Mouse (Mus musculus) MEL (cell line): ENCODE measurements around the gene Mrtfb. TPM values are rescaled to one million over a fixed set of nuclear protein-coding genes. Genes with fewer than 3 reads are reported as not detected.

Experiments
- DNase-seq: peaks from one replicate; pipeline ENCODE4 v3.0.0; 2011; ENCODE audit warnings: low read depth, low spot score
- H3K27ac ChIP-seq: 2 replicates; pipeline ENCODE4 v1.5.1; 2012; ENCODE audit warnings: low read depth, mild to moderate bottlenecking, control low read depth, low read length, moderate library complexity; ENCODE audit not compliant: control insufficient read depth
- H3K27me3 ChIP-seq, 2 experiments: fragments of 150-350 bp in 1 of 2; sonication (generic) in 1 of 2; 2 replicates each; pipeline ENCODE4 v1.6.1; 2012; ENCODE audit warnings: low read length in 2 of 2, mild to moderate bottlenecking in 2 of 2, improper control_type of control experiment in 1 of 2, moderate library complexity in 1 of 2; ENCODE audit not compliant: insufficient read depth in 2 of 2, control insufficient read depth in 1 of 2
- H3K36me3 ChIP-seq, 2 experiments: 2 replicates each; pipeline ENCODE4 v1.6.1; 2012 to 2014; ENCODE audit warnings: low read length in 2 of 2, improper control_type of control experiment in 1 of 2, inconsistent platforms in 1 of 2, mild to moderate bottlenecking in 1 of 2; ENCODE audit not compliant: insufficient read depth in 2 of 2, control insufficient read depth in 1 of 2
- H3K4me1 ChIP-seq, 2 experiments: fragments of 150-350 bp in 1 of 2; sonication (generic) in 1 of 2; 2 replicates each; pipeline ENCODE4 v1.6.1; 2012; ENCODE audit warnings: low read length in 2 of 2, improper control_type of control experiment in 1 of 2, mild to moderate bottlenecking in 1 of 2; ENCODE audit not compliant: insufficient read depth in 2 of 2, control insufficient read depth in 1 of 2
- H3K4me3 ChIP-seq, 2 experiments: fragments of 150-350 bp in 1 of 2; sonication (generic) in 1 of 2; 2 replicates each; pipeline ENCODE4 v1.5.1; 2012; ENCODE audit warnings: low read depth in 2 of 2, low read length in 2 of 2, mild to moderate bottlenecking in 2 of 2, moderate library complexity in 2 of 2, control low read depth in 1 of 2, improper control_type of control experiment in 1 of 2; ENCODE audit not compliant: control insufficient read depth in 1 of 2, insufficient read depth in 1 of 2
- H3K79me2 ChIP-seq: 2 replicates; pipeline ENCODE4 v1.6.1; 2012; ENCODE audit warnings: mild to moderate bottlenecking, low read length, moderate library complexity; ENCODE audit not compliant: control insufficient read depth, poor library complexity, insufficient read depth
- H3K9ac ChIP-seq: 2 replicates; pipeline ENCODE4 v1.6.1; 2012; ENCODE audit warnings: low read depth, mild to moderate bottlenecking, control low read depth, low read length, moderate library complexity; ENCODE audit not compliant: control insufficient read depth, poor library complexity, severe bottlenecking
- H3K9me3 ChIP-seq: fragments of 150-350 bp; sonication (generic); replicated peaks from 2 replicates; pipeline ENCODE4 v1.6.1; 2012; ENCODE audit warnings: mild to moderate bottlenecking, low read length, improper control_type of control experiment, moderate library complexity; ENCODE audit not compliant: insufficient read depth
- CHD1 ChIP-seq: IDR thresholded peaks from 2 replicates; pipeline ENCODE4 v1.6.1; 2012; ENCODE audit warnings: low read depth, mild to moderate bottlenecking, inconsistent platforms, low read length, improper control_type of control experiment
- CHD2 ChIP-seq: IDR thresholded peaks from 2 replicates; pipeline ENCODE4 v1.6.1; 2011; ENCODE audit warnings: low read length, improper control_type of control experiment
- ELF1 ChIP-seq: IDR thresholded peaks from 2 replicates; pipeline ENCODE4 v1.6.1; 2014; ENCODE audit warnings: low read depth, mild to moderate bottlenecking, inconsistent platforms, low read length, improper control_type of control experiment, moderate library complexity
- ETS1 ChIP-seq: IDR thresholded peaks from 2 replicates; pipeline ENCODE4 v1.6.1; 2012; ENCODE audit warnings: low read depth, mild to moderate bottlenecking, inconsistent platforms, low read length, improper control_type of control experiment, moderate library complexity
- GABPA ChIP-seq: IDR thresholded peaks from 2 replicates; pipeline ENCODE4 v1.6.1; 2012; ENCODE audit warnings: low read depth, mild to moderate bottlenecking, inconsistent platforms, low read length, improper control_type of control experiment, moderate library complexity
- HCFC1 ChIP-seq: IDR thresholded peaks from 2 replicates; pipeline ENCODE4 v1.6.1; 2012; ENCODE audit warnings: low read depth, mild to moderate bottlenecking, inconsistent platforms, low read length, improper control_type of control experiment, moderate library complexity
- JUND ChIP-seq: IDR thresholded peaks from 2 replicates; pipeline ENCODE4 v1.6.1; 2011; ENCODE audit warnings: low read depth, mild to moderate bottlenecking, improper control_type of control experiment, low read length
- KAT2A ChIP-seq: conservative IDR thresholded peaks from 2 replicates; pipeline ENCODE4 v1.6.1; 2012; ENCODE audit warnings: low read depth, low read length, improper control_type of control experiment, inconsistent platforms
- MAFK ChIP-seq: IDR thresholded peaks from 2 replicates; pipeline ENCODE4 v1.6.1; 2011; ENCODE audit warnings: low read depth, mild to moderate bottlenecking, low read length, improper control_type of control experiment, borderline replicate concordance
- MAX ChIP-seq: IDR thresholded peaks from 2 replicates; pipeline ENCODE4 v1.6.1; 2011; ENCODE audit warnings: low read length, improper control_type of control experiment
- MEF2A ChIP-seq: IDR thresholded peaks from 2 replicates; pipeline ENCODE4 v1.6.1; 2014; ENCODE audit warnings: low read depth, mild to moderate bottlenecking, inconsistent platforms, low read length, improper control_type of control experiment; ENCODE audit not compliant: poor library complexity, insufficient replicate concordance, severe bottlenecking; ENCODE audit errors: extremely low read depth
- MXI1 ChIP-seq: IDR thresholded peaks from 2 replicates; pipeline ENCODE4 v1.6.1; 2011; ENCODE audit warnings: mild to moderate bottlenecking, low read depth, low read length, improper control_type of control experiment
- MYB ChIP-seq: IDR thresholded peaks from 2 replicates; pipeline ENCODE4 v1.6.1; 2011; ENCODE audit warnings: mild to moderate bottlenecking, low read depth, low read length, improper control_type of control experiment
- MYC ChIP-seq: IDR thresholded peaks from 2 replicates; pipeline ENCODE4 v1.6.1; 2011; ENCODE audit warnings: low read depth, mild to moderate bottlenecking, low read length, improper control_type of control experiment, moderate library complexity
- NELFE ChIP-seq: IDR thresholded peaks from 2 replicates; pipeline ENCODE4 v1.6.1; 2011; ENCODE audit warnings: low read depth, low read length, improper control_type of control experiment
- POLR2AphosphoS2 ChIP-seq: IDR thresholded peaks from 2 replicates; pipeline ENCODE4 v1.6.1; 2011; ENCODE audit warnings: low read length, improper control_type of control experiment
- POLR2AphosphoS5 ChIP-seq: IDR thresholded peaks from 2 replicates; pipeline ENCODE4 v1.6.1; 2012; ENCODE audit warnings: low read depth, borderline replicate concordance, mild to moderate bottlenecking, inconsistent platforms, low read length, moderate library complexity, mixed read lengths
- RAD21 ChIP-seq: IDR thresholded peaks from 2 replicates; pipeline ENCODE4 v1.6.1; 2011; ENCODE audit warnings: mild to moderate bottlenecking, low read depth, low read length, improper control_type of control experiment
- RCOR1 ChIP-seq: IDR thresholded peaks from 2 replicates; pipeline ENCODE4 v1.6.1; 2012; ENCODE audit warnings: low read depth, mild to moderate bottlenecking, inconsistent platforms, low read length, improper control_type of control experiment
- TCF12 ChIP-seq: IDR thresholded peaks from 2 replicates; pipeline ENCODE4 v1.6.1; 2014; ENCODE audit warnings: low read depth, mild to moderate bottlenecking, inconsistent platforms, low read length, improper control_type of control experiment, moderate library complexity
- USF1 ChIP-seq: IDR thresholded peaks from 2 replicates; pipeline ENCODE4 v1.6.1; 2014; ENCODE audit warnings: low read depth, mild to moderate bottlenecking, inconsistent platforms, low read length, improper control_type of control experiment, moderate library complexity
- ZC3H11A ChIP-seq: IDR thresholded peaks from 2 replicates; pipeline ENCODE4 v1.6.1; 2012; ENCODE audit warnings: low read depth, mild to moderate bottlenecking, inconsistent platforms, low read length, improper control_type of control experiment
- ZKSCAN1 ChIP-seq: IDR thresholded peaks from 2 replicates; pipeline ENCODE4 v1.6.1; 2012; ENCODE audit warnings: low read depth, mild to moderate bottlenecking, inconsistent platforms, low read length, improper control_type of control experiment, moderate library complexity
- polyA plus RNA-seq, 2 experiments: library from polyadenylated mRNA; stranded (reverse) in 1 of 2; unstranded in 1 of 2; fragments of >175 nt in 1 of 2; fragments of >200 nt in 1 of 2; gene quantifications; 2 replicates each; pipeline versions ENCODE4 v1.2.1 to v1.2.4; 2012; ENCODE audit warnings: low replicate concordance in 2 of 2, low read depth in 1 of 2; ENCODE audit not compliant: insufficient read length in 2 of 2, insufficient read depth in 1 of 2, missing spikeins in 1 of 2
- total RNA-seq: library from RNA; depleted of rRNA; stranded (reverse); fragments of 300-350 nt; gene quantifications from 2 replicates; pipeline ENCODE4 v1.2.3, GENCODE M21; 2012

Mrtfb gene
- total and polyA plus RNA-seq, 3 experiments: 2.7 to 6.6 TPM; not detected in 1

GRCm38 (mm10) chr16:13266312-13266711 lies 10.0 kb downstream of the Mrtfb start:
- Histone ChIP-seq H3K4me1 (no peaks in the 10 kb centered on the region), H3K4me3 (no peak overlapping the region), H3K9me3 (no peaks in the 10 kb centered on the region), H3K9ac (no peak overlapping the region), H3K79me2 (0 out of 2 replicates have a peak, but pooled peaks cover 1% of the 10 kb centered on the region), H3K27me3 (no peaks in the 10 kb centered on the region), H3K36me3 (no peaks in the 10 kb centered on the region), H3K27ac (no peak overlapping the region)
- TF ChIP-seq MYB (no peak), ETS1 (no peak), GABPA (no peak), KAT2A (no peak), HCFC1 (no peak), USF1 (no peak), RAD21 (no peak), MAX (no peak), MYC (no peak), CHD2 (no peak), NELFE (no peak)
- DNase-seq: no peak

- H3K79me2 ChIP-seq: no peaks in the 10 kb centered on the region
- no peak overlapping the region for H3K9ac ChIP-seq
- H3K9me3 ChIP-seq: no peaks in the 10 kb centered on the region
- no peak for TF ChIP-seq MAFK
- no peak for TF ChIP-seq MXI1
- TF ChIP-seq MAX: no peak
- TF ChIP-seq HCFC1: no peak
- TF ChIP-seq RCOR1: no peak
- TF ChIP-seq POLR2AphosphoS2: no peak
- no peak for TF ChIP-seq JUND
- TF ChIP-seq MEF2A: no peak
- TF ChIP-seq TCF12: no peak
- TF ChIP-seq GABPA: no peak
- TF ChIP-seq ELF1: no peak
- no peak for TF ChIP-seq ZC3H11A
- no peak for TF ChIP-seq NELFE
- no peak for TF ChIP-seq CHD1
- no peak for TF ChIP-seq ZKSCAN1
- no peak for TF ChIP-seq POLR2AphosphoS5
- TF ChIP-seq KAT2A: no peak
- H3K27me3 ChIP-seq: no peaks in the 10 kb centered on the region
- H3K4me1 ChIP-seq: no peaks in the 10 kb centered on the region
- no peak overlapping the region for H3K27ac ChIP-seq
- no peaks in the 10 kb centered on the region for H3K36me3 ChIP-seq
- no peak for DNase-seq
- H3K4me3 ChIP-seq: no peak overlapping the region
Observed at GRCm38 (mm10) chr16:13267350-13267904, 11.1 kb downstream of the Mrtfb start.
